Mouse (Mus musculus) T-helper 17 cell (primary cell): ENCODE results near the gene Cma1.
"Not testable (repeated sequence)": the region's sequence is repeated elsewhere in the genome, so short reads cannot be mapped to it uniquely, and the experiment has no call there.

Source experiments
- in situ Hi-C, 2 experiments: fragments of 300-600 bp; cut with MboI, MseI; formaldehyde crosslinking; loops; 1 replicate in 1 of 2; 2 replicates in 1 of 2; pipeline ENCODE4 v1.15.1; 2025; ENCODE audit warnings: high pct_unique_total_duplicates in 2 of 2

Cma1 gene

DNA sequence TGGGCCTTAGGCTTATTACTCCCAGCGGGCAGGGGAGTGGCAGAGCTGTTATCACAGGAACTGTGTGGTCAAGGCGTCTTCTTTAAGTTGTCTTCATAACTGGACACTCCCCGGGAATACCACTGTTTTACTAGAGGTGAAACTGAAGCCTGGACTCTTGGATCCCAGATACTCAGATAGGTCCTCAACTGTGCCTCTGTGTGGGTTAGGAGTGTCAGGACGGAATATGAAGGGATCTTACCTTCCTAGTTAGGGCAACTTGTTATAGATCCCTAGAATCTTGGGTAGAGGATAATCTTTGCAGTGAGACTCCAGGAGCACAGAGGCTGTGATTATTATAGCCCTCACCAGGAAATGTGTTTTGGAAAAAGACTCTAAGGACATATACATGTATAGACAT lies at the start of gene Cma1:
TSS of gene Cma1 (minus strand) at position 101 of the 400 bp plus-strand sequence.
- in situ Hi-C loops, result no loop called here

DNA sequence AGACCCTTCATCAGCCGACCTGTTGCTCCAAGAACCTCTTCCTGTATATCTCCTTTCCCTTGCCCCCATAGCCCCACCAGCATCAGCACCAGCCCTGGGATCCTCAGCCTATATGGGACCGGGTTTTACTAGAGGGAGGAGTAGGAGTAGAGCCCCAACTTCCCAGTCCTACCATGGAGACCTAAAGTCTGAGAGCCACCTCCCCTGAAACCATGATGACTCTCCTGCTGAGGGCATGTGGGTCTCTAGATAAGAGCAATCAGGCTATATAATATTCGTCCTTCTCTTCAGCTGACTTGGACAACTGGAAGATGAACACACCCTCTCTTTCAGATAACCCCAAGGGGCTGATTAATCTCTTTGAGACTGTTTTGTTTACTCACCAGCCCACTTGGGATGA lies 43.0 kb upstream of the Cma1 start:
- in situ Hi-C loops, result not testable (repeated sequence)

- in situ Hi-C loops, result not testable (repeated sequence)
These were observed 19.4 kb upstream of the Cma1 start for GRCm38 (mm10) chr14:55963900-55964299.

- in situ Hi-C loops, result no loop called here
These were observed 18.8 kb upstream of the Cma1 start for GRCm38 (mm10) chr14:55963263-55963662.

- in situ Hi-C loops, result no loop called here
These were observed 6.0 kb upstream of the Cma1 start, which contains the start of gene Cma2 for GRCm38 (mm10) chr14:55950346-55951030. Gene Cma2, plus strand, starts transcription at chr14:55950980.

- in situ Hi-C loops, result no loop called here
These were observed 1.9 kb upstream of the Cma1 start for GRCm38 (mm10) chr14:55946269-55946969.

GRCm38 (mm10) chr14:55943601-55944000 lies 874 bp downstream of the Cma1 start:
- in situ Hi-C loops, result no loop called here

DNA sequence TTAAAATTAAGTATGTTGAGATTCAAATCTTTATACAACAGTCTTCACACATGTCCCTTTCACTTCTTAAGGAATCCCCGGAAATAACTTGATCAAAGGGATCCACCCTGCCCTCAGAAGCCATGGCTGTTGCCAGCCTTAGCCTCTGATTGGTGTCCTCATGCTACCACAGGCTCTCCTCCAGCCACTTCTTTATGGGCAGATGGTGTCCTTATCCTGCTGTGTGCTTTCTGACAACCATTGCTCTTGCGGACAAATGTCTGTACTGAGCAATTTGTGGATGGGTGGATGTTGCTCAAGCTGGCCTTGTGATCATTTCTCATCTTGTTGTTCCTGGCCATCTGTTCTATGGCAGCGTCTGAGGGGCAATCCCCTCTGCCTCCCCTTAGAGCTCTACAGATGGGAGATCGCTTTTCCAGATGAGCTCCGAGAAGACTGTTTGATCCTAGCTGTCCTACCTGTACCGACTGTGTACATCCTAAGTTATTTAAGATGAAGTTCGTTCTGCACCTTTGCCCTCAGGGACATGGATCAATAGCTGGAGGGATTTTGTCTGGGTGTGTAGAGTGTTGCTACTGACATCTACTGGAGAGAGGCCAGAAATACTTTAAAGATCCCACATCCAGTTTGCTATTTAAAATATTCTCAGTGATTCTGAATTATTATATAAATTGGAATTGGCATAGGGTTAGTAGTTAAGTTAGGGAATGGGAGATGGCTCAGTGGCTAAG lies 4.2 kb downstream of the Cma1 start:
- in situ Hi-C loops, result no loop called here

GRCm38 (mm10) chr14:55933586-55933985 lies 10.9 kb downstream of the Cma1 start:
- in situ Hi-C loops, result loop anchor here in 1 of 2 experiments (10.0 kb wide), 1 partner anchor 161 kb away; no protein-coding TSS in a partner anchor

DNA sequence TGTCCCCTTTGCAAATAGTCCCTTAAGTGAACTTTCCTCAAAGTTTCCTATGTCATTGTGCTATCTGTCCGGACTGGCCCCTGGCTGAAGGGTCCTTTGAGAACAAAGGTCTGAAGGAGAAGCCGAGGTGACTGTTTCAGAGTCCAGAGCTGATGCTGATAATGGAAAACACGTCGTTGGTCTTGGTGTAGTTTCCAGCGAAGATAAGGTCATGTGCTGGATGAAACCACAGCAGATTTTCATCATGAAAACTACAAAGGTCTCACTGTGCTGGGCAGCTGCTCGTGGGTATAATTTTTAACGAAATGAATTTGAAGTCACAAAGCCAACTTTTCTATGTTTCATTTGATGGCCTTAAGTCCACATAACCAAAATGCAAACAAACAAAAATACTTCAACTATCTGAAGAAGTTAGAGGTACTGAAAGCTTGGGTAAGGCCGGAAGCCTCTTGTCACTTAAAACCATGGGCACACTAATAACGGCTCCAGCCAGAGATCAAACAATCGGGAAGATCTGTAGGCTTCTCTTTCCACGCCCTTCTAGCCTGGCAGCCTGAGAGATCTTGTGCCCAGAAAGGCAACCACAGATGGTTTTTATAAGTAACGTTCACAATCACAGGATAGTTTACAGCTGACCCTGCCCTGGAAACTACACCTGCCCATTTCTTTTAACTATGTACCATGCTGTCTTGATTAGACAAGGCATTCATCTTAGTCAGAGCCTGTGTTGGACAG lies 15.0 kb downstream of the Cma1 start:
- in situ Hi-C loops, result no loop called here

DNA sequence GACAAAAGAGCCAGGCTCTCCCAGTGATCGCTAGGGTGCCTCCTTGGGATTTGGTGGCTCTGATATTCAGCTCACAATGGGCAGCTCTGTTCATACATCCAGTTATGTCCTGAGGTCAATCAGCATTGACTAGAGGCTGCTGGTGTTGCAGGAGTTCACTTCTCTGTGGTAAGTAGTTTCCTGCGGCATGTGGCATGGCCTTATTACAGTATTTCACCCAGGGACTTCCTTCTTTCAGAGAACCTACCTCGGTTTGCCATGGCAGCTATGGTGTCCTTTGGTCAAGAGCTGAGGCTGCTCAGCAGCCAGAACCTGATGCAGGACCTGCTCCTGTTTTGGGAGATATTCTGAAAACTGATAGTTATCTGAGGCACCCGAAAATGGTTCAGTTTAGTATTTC lies 17.6 kb downstream of the Cma1 start:
- in situ Hi-C loops, result no loop called here

- in situ Hi-C loops, result loop anchor here (5.0 kb wide), 2 partner anchors 45 to 50 kb away; no protein-coding TSS in a partner anchor
These were observed 21.8 kb downstream of the Cma1 start for GRCm38 (mm10) chr14:55922475-55923232.

DNA sequence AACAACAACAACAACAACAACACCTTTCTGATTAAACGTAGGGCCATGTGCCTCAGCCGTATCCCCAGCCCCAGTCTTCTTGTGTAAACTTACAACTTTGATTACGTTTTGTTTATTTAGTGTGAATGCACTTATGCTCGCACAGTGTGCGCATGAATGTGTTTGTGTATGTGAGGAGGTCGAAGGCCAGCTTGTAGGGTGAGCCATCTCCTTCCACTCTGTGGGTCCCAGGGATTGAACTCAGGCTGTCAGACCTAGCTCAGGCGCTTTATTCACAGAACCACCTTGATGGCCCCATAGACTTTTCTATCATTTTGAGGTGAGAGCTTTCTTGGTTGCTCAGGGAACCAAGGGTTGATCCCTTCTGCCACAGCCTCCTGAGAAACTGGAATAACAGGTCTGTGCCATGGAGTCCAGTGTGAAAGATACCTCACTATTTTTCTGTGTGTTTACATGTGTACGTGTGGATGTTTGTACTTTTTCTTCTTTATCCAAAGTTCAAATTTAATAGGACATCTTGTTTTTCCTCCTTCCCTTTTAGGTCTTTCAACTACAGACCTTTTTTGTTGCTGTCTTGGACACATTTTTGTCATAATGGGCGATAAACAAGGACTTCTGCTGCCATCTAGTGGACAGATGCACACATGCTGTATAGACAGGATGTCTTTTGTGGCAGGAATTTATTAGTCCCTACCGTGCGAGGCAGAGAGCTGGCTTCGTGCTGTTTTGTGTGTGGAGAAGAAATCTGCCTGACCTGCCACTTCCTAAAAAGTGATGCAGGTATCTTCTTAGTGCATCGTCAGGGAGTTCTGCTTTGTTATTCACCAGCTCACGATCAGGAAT lies 26.0 kb downstream of the Cma1 start:
- in situ Hi-C loops, result no loop called here

DNA sequence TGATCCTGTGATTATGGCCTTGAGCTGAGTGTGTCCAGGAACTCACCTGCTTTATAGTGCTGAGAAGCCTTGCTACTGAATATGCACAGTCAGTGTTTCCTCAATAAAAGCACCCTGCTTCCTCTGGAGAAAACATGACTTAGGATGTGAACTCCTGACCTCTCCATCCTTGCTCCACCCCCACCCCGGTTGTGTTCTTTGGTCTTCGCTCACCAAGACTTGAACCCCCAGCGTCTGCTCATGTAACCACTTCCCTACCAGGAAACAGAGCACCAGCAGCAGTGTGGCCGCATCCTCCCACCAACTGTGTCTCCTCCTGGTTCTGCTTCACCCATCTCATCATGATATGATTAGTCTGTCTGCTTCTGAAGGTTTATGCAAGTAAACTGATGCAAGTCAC lies 31.1 kb downstream of the Cma1 start:
- in situ Hi-C loops, result no loop called here

GRCm38 (mm10) chr14:55905518-55905917 lies 39.0 kb downstream of the Cma1 start:
- in situ Hi-C loops, result no loop called here

DNA sequence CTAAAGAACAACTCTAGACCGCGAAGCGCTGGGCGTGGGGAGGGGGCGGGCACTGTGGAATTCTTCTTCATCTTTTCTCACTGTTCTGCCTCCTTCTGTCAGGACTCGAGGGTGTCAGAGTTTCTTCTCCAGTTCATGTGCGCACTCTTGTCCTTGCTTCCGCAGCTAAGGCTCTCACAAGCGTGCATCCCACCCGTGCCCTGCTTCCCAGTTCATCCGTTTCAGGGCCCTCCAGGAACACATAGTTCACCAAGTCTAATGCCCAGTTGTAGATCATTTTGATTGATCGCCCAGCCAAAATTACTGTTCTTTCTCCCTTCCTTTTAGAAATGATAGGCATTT lies 44.1 kb downstream of the Cma1 start:
- in situ Hi-C loops, result no loop called here

GRCm38 (mm10) chr14:55899701-55900413 lies 44.6 kb downstream of the Cma1 start, which contains the start of gene Sdr39u1:
Gene Sdr39u1, minus strand, starts transcription at chr14:55900293.
- in situ Hi-C loops, result loop anchor here (10.0 to 25.0 kb wide), 2 partner anchors 235 to 1663 kb away; partner anchors contain the start of gene Mdp1 (in 1 of the 2)

GRCm38 (mm10) chr14:55898947-55899346 lies 45.5 kb downstream of the Cma1 start:
- in situ Hi-C loops, result loop anchor here (10.0 to 25.0 kb wide), 2 partner anchors 234 to 1662 kb away; partner anchors contain the start of gene Mdp1 (in 1 of the 2)

- in situ Hi-C loops, result loop anchor here (10.0 to 25.0 kb wide), 2 partner anchors 233 to 1660 kb away; partner anchors contain the start of gene Mdp1 (in 1 of the 2)
These were observed 46.8 kb downstream of the Cma1 start for GRCm38 (mm10) chr14:55897671-55898070.
